Mouse (Mus musculus): Measurements from ENCODE around the gene Slc2a4. TPM values are rescaled to one million over a fixed set of nuclear protein-coding genes. Genes with fewer than 3 reads are reported as not detected.
"Not testable (repeated sequence)": the region's sequence is repeated elsewhere in the genome, so short reads cannot be mapped to it uniquely, and the experiment has no call there.

Gene Slc2a4
- polyA plus RNA-seq, 1 experiment from 2014 or later, result 33.5 TPM

DNA sequence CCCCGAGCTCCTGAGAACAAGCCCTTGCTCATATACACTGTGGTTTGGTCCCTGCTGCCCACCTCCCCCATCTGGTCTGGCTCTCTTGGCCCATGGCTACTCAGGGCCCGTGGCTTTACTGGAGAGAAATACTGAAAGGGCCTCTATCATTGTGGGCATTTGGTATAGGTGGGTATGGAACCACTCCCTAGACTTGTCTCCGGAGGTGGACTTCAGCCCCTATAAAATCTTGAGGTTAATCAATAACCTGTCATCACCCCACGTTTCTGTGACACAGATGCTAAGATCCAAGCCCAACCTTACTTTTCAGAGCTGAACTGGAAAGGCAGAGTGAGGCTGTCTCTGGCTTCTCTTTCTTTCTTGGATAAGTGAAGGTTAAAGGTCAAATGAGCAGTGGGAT, 20.8 kb upstream of the Slc2a4 start:
- peaks cover 55% of the 10 kb centered on the region for H3K36me3 ChIP-seq
- H3K4me1 ChIP-seq, result peaks cover 18% of the 10 kb centered on the region
- WGBS, result 89% methylated on average over 4 of the region's 4 CpGs
- H3K9me3 ChIP-seq, result no peaks in the 10 kb centered on the region
- no peak overlapping the region for H3K4me2 ChIP-seq
- no peak overlapping the region for H3K9ac ChIP-seq
- no peak for ATAC-seq (ENCODE audit: insufficient number of reproducible peaks, insufficient read depth, low FRiP score, low TSS enrichment, low read depth)
- H3K27me3 ChIP-seq, result peaks cover 46% of the 10 kb centered on the region
- H3K27ac ChIP-seq, result no peak overlapping the region
- H3K4me3 ChIP-seq, result no peak overlapping the region

DNA sequence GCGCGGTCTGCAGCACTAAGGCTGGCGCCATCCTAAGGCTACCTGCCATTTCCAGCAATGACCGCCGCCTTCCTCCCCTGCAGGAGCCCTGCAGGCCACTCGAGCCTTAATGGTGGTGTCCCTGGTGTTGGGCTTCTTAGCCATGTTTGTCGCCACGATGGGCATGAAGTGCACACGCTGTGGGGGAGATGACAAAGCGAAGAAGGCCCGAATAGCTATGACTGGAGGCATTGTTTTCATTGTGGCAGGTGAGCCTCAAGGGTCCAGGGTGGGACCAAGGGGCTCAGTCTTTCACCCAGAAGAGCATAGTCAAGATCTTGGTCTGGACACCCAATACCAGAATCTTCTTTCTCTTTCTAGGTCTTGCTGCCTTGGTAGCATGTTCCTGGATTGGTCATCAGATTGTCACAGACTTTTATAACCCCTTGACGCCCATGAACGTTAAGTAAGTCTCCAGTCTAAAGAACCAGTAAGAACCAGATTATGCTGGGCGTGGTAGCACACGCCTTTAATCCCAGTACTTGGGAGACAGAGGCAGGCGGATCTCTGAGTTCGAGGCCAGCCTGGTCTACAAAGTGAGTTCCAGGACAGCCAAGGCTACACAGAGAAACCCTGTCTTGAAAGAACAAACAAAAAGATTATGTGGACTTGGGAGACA, 19.0 kb upstream of the Slc2a4 start:
- 40% methylated on average over 17 of the region's 17 CpGs for WGBS
- H3K36me3 ChIP-seq, result peaks cover 39% of the 10 kb centered on the region
- peak overlapping the region; percentile 59 for H3K4me2 ChIP-seq
- H3K4me1 ChIP-seq, result peaks cover 18% of the 10 kb centered on the region
- no peaks in the 10 kb centered on the region for H3K9me3 ChIP-seq
- no peak for ATAC-seq (ENCODE audit: insufficient number of reproducible peaks, insufficient read depth, low FRiP score, low TSS enrichment, low read depth)
- H3K27me3 ChIP-seq, result peaks cover 64% of the 10 kb centered on the region
- H3K4me3 ChIP-seq, result peak overlapping the region; percentile 42
- no peak overlapping the region for H3K27ac ChIP-seq
- H3K9ac ChIP-seq, result peak overlapping the region; percentile 67

DNA sequence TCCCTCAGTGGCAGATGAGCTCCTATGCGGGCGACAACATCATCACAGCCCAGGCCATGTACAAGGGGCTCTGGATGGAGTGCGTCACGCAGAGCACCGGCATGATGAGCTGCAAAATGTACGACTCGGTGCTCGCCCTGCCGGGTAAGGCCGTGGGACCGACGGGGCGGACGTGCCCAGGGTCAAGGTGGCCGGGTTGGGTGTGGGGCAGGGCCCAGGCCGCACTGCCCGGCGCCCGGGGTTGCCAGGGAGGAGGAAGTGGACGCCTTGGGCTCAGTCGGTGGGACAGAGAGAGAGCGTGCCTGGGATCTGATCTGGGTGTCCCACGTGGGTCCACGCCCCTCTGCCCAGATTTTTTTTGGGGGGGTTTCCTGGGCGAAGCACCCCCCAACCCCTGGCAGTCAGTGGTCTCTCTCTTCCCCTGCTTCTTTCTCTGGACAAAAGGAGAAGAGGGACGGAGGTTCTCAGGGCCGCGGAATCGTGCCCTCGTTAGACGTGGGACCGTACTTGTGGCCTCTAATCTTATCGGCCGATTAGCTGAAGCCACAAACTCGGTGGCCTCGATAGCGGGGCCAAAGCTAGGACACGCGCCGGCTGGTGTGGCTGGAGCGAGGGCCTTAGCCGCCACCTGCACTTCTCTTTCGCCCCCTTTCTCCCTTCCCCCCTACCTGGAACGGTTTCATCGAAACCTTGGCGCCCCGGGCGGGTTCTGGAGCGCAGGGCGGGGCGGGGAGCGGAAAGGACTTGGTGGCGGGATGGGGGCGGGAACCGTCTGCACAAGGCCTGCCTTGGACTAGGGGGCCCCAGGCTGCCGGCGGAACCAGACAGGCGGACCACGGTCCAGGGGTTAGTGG, 18.2 kb upstream of the Slc2a4 start:
- no peak for ATAC-seq (ENCODE audit: insufficient number of reproducible peaks, insufficient read depth, low FRiP score, low TSS enrichment, low read depth)
- Histone ChIP-seq H3K27ac (peak overlapping the region; percentile 33; the same call in 1 of the 2 replicates), H3K36me3 (peaks cover 31% of the 10 kb centered on the region), H3K9me3 (no peaks in the 10 kb centered on the region), H3K4me1 (peaks cover 18% of the 10 kb centered on the region), H3K9ac (peak overlapping the region; percentile 67), H3K4me2 (peak overlapping the region; percentile 59), H3K4me3 (peak overlapping the region; percentile 42), H3K27me3 (peaks cover 71% of the 10 kb centered on the region)
- WGBS, result 2% methylated on average over 58 of the region's 59 CpGs

DNA sequence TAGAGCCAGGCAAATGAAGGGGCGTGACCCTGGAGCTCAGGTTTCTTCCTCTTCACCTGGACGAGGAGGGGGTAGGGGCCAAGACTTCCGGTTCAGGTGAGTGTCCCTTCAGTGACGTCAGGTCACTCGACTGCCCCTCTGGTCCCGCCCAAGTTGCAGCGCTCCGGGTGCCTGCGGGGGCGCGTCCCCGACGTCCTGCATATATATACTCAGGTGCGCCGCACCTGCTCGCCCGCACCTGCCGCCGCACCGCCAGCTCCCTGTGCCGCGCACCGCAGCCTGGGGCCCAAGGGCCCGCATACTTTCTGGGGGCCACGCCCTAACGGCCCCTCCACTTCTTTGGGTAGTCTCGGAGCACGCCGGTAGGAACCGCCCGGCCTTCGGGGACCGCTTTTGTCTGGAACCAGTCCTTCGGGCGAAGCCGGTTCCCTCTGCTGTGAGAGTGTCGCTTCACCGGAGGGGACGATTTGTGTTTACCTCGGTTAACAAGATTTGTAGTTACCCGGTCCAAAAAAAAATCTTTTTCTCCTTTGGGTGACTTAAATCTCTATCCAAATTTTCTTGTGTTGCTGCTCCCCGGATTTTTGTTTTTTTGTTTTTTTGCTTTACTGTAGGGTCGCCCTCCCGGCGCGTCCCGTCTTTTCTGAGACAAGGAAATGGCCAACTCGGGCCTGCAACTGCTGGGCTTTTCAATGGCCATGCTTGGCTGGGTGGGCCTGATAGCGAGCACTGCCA, 17.4 kb upstream of the Slc2a4 start:
- peak overlapping the region; percentile 51; the same call in 1 of the 2 replicates for H3K27ac ChIP-seq
- peak overlapping the region; percentile 59 for H3K4me2 ChIP-seq
- H3K4me3 ChIP-seq, result peak overlapping the region; percentile 42
- peaks cover 18% of the 10 kb centered on the region for H3K4me1 ChIP-seq
- H3K9ac ChIP-seq, result peak overlapping the region; percentile 67
- ATAC-seq (ENCODE audit: insufficient number of reproducible peaks, insufficient read depth, low FRiP score, low TSS enrichment, low read depth), result no peak
- no peaks in the 10 kb centered on the region for H3K9me3 ChIP-seq
- H3K36me3 ChIP-seq, result peaks cover 27% of the 10 kb centered on the region
- H3K27me3 ChIP-seq, result peaks cover 77% of the 10 kb centered on the region
- 2% methylated on average over 49 of the region's 49 CpGs for WGBS

DNA sequence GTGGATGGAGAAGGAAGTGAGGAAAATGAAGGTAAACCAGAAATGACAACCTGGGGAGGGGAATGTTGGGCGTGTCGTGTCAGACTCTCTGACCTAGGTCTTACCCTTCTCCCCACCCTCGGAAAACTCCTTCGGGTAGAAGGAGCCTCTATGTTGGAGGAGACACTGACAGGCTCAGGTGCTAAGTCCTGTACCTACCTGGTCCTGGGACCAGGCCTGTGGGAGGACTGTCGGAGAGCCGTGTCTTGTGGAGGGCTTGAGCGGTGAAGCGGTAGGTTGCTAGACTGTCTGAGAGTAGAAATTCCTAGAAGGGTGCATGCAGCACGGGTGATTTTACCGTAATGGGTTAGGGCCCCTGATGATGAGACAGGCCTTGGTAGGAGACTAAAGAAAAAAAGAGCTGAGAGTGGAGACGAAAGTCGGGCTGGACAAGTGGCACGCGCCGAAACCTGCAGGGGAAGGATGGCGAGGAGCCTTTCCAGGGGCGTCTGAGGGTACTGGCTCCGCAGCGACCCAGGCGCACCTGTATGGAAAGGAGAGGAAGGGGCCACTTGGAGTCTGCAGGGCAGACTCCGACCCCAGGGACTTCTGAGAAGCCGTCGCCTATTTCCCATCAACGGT, 16.8 kb upstream of the Slc2a4 start, which contains the start of gene Cldn7:
Cldn7 (plus strand) TSS at position 130 of the 621 bp plus-strand sequence.
- ATAC-seq (ENCODE audit: insufficient number of reproducible peaks, insufficient read depth, low FRiP score, low TSS enrichment, low read depth), result 0 out of 2 replicates have a peak, but pooled peaks have one; percentile 16

DNA sequence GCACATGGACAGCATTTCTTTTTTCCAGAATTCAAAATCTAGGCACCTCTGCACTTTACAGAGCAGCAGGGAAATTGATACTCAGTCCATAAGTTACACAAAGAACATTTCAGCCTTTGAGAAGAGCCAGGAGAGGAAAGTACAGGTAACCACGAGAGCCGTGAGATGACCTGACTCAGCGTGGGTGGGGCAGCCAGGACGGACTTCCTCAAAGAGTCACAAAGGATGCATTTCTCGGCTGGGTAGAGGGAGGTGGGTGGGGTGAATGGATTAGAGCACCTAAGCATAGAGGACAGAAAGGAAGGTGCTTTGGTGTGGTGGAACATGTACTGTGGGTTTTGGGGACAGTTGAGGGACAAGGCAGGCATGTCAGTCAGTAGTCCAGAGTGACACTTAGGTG, 13.9 kb upstream of the Slc2a4 start:
- no peak overlapping the region for H3K4me2 ChIP-seq
- H3K9me3 ChIP-seq, result no peaks in the 10 kb centered on the region
- no peaks in the 10 kb centered on the region for H3K36me3 ChIP-seq
- WGBS, result 41% methylated on average over 5 of the region's 5 CpGs
- H3K27me3 ChIP-seq, result peaks cover 62% of the 10 kb centered on the region
- no peak overlapping the region for H3K4me3 ChIP-seq
- no peak for ATAC-seq (ENCODE audit: insufficient number of reproducible peaks, insufficient read depth, low FRiP score, low TSS enrichment, low read depth)
- H3K9ac ChIP-seq, result no peak overlapping the region
- H3K27ac ChIP-seq, result no peak overlapping the region
- peaks cover 16% of the 10 kb centered on the region for H3K4me1 ChIP-seq

More for the DNA sequence above, 16.8 kb upstream of the Slc2a4 start, which contains the start of gene Cldn7:
- peaks cover 20% of the 10 kb centered on the region for H3K36me3 ChIP-seq
- WGBS, result 6% methylated on average over 24 of the region's 24 CpGs
- H3K4me1 ChIP-seq, result peaks cover 18% of the 10 kb centered on the region
- H3K9ac ChIP-seq, result 0 out of 2 replicates have a peak within 1 kb of the TSS, but pooled peaks have one; percentile 67
- H3K4me2 ChIP-seq, result peak within 1 kb of the TSS; percentile 59
- H3K27me3 ChIP-seq, result peaks cover 77% of the 10 kb centered on the region
- peak within 1 kb of the TSS; percentile 42 for H3K4me3 ChIP-seq
- no peaks in the 10 kb centered on the region for H3K9me3 ChIP-seq
- peak within 1 kb of the TSS; percentile 51; the same call in 1 of the 2 replicates for H3K27ac ChIP-seq

DNA sequence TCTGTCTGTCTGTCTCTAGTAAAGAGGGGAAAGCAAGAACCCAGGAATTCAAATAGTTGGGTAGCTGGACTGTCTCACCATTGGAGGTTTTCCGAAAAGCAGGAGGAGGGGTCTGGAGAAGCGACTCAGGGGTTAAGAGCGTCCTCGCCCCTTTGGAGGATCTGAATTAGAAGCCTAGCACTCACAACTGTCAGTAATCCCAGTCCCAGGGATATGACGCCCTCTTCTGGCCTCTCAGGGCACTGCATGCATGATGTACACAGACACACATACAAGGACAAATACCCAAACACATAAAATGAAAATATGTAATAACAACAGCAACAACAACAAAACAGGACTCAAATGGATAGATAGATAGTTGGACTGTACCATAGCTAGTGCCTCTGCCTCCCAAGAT, 12.6 kb upstream of the Slc2a4 start:
- no peak for ATAC-seq (ENCODE audit: insufficient number of reproducible peaks, insufficient read depth, low FRiP score, low TSS enrichment, low read depth)
- no peak overlapping the region for H3K4me3 ChIP-seq
- H3K27ac ChIP-seq, result no peak overlapping the region
- WGBS, result 25% methylated on average over 5 of the region's 5 CpGs
- H3K9me3 ChIP-seq, result no peaks in the 10 kb centered on the region
- peaks cover 5% of the 10 kb centered on the region; the same call in 1 of the 2 replicates for H3K4me1 ChIP-seq
- no peaks in the 10 kb centered on the region for H3K36me3 ChIP-seq
- H3K9ac ChIP-seq, result no peak overlapping the region
- H3K27me3 ChIP-seq, result peaks cover 49% of the 10 kb centered on the region
- H3K4me2 ChIP-seq, result no peak overlapping the region

DNA sequence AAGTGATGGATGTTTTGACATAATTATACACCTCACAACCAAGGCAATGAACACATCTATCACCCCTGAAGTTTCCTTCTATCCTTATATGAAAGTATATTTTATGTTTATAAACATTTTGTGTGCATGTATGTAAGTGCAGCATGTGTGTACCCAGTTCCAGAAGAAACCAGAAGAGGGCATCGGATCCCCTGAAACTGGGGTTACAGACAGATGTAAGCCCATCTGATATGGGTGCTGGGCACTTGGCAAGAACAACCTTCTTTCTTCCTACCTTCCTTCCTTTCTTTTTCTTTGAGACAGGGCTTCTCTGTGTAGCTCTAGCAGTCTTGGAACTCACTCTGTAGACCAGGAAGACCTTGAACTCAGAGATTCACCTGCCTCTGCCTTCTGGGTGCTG, 8.2 kb upstream of the Slc2a4 start:
- no peaks in the 10 kb centered on the region for H3K9me3 ChIP-seq
- WGBS, result 83% methylated on average over 1 of the region's 1 CpGs
- H3K9ac ChIP-seq, result no peak overlapping the region
- H3K4me1 ChIP-seq, result no peaks in the 10 kb centered on the region
- no peak for ATAC-seq (ENCODE audit: insufficient number of reproducible peaks, insufficient read depth, low FRiP score, low TSS enrichment, low read depth)
- no peak overlapping the region for H3K4me2 ChIP-seq
- no peaks in the 10 kb centered on the region for H3K36me3 ChIP-seq
- H3K27ac ChIP-seq, result no peak overlapping the region
- no peak overlapping the region for H3K4me3 ChIP-seq
- H3K27me3 ChIP-seq, result peaks cover 6% of the 10 kb centered on the region; the same call in 1 of the 2 replicates

DNA sequence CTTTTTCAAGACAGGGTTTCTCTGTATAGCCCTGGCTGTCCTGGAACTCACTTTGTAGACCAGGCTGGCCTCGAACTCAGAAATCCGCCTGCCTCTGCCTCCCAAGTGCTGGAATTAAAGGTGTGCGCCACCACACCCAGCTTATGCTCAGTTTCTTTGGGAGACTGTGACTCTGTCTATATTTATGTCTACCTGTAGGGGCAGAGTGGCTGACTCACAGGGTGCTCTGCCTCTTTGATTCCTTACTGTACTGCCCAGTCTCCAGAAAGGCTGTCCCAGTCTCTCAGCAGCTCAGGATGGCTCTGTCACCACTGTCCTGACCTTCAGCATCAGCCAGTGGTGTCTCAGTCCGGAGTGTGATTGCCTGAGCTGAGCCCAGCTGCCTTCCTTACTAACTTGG, 7.6 kb upstream of the Slc2a4 start:
- H3K9me3 ChIP-seq; ATAC-seq (ENCODE audit: insufficient number of reproducible peaks, insufficient read depth, low FRiP score, low TSS enrichment, low read depth); H3K27me3 ChIP-seq; H3K4me1 ChIP-seq; H3K4me2 ChIP-seq; H3K27ac ChIP-seq; H3K9ac ChIP-seq; H3K36me3 ChIP-seq; H3K4me3 ChIP-seq: not testable (repeated sequence)
- WGBS, result 73% methylated on average over 4 of the region's 4 CpGs

DNA sequence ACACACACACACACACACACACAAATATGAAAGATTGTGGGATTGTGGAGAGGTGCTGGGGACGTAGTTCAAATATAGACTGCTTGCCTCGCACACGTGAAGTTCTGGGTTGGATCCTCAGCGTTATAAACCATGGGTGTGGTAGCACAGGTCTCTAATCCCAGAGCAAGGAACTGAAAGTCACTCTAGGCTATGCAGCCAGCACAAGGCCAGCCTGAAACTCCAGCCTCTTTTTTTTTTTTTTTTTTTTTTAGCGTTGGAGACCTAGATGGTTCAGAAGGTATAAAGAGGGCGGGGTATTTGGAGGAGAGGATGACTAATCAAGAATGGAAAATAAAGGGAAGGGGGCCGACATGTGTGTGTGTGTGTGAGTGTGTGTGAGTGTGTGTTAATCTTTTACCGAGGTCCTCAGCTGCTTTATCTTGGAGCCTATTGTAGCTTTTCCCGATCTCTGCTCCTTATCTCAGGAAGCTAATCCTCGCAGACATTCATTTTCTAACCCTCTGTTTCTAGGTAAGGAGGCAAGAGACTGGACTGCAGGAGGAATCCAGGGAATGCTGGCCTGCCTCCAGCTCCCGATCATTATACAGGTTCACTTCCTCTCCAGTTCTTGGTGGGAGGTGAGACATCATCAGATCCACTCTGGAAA, 5.4 kb upstream of the Slc2a4 start:
- Histone ChIP-seq H3K27me3 (no peaks in the 10 kb centered on the region), H3K4me3 (no peak overlapping the region), H3K9ac (no peak overlapping the region), H3K4me1 (peaks cover 4% of the 10 kb centered on the region; the same call in 1 of the 2 replicates), H3K36me3 (no peaks in the 10 kb centered on the region), H3K4me2 (no peak overlapping the region), H3K27ac (no peak overlapping the region), H3K9me3 (no peaks in the 10 kb centered on the region)
- WGBS, result 62% methylated on average over 11 of the region's 11 CpGs
- ATAC-seq (ENCODE audit: insufficient number of reproducible peaks, insufficient read depth, low FRiP score, low TSS enrichment, low read depth), result no peak
